Mouse (Mus musculus) lung, adult 2 months (tissue): ENCODE data around the gene Tap1.

Source experiments
- CTCF ChIP-seq: fragments of 200-500 bp; IDR thresholded peaks from 2 replicates; pipeline ENCODE4 v1.5.1; 2011; ENCODE audit warnings: mild to moderate bottlenecking, low read length, control low read depth; ENCODE audit not compliant: insufficient read depth
- POLR2A ChIP-seq: fragments of 200-500 bp; IDR thresholded peaks from 2 replicates; pipeline ENCODE4 v1.6.1; 2011; ENCODE audit warnings: low read depth, mild to moderate bottlenecking, control low read depth, low read length, borderline replicate concordance; ENCODE audit errors: extremely low read depth

- TF ChIP-seq CTCF (no peak), POLR2A (no peak)
These were observed 23.2 kb downstream of the Tap1 start for GRCm38 (mm10) chr17:34210599-34210998.
